Mouse (Mus musculus) embryonic facial prominence, embryonic 11.5 days (tissue): ENCODE results near the gene Gm10188. TPM values are rescaled to one million over a fixed set of nuclear protein-coding genes. Genes with fewer than 3 reads are reported as not detected.

Experiments
- ATAC-seq: fragments of 200-750 bp; cut with Nextera tagmentation; replicated peaks from 2 replicates; pipeline ENCODE4 v1.8.0; 2017; ENCODE audit warnings: low read depth; ENCODE audit not compliant: insufficient number of reproducible peaks, low FRiP score, low TSS enrichment
- DNase-seq: peaks from one replicate; pipeline ENCODE4 v3.0.0-alpha.2; 2015; ENCODE audit warnings: low spot score
- H3K27ac ChIP-seq: fragments of 300-500 bp; sonication (generic); replicated peaks from 2 replicates; pipeline ENCODE4 v1.5.1; 2014; ENCODE audit warnings: mild to moderate bottlenecking, low read depth, low read length, control low read depth
- H3K27me3 ChIP-seq: fragments of 300-500 bp; sonication (generic); 2 replicates; pipeline ENCODE4 v1.6.1; 2014; ENCODE audit warnings: mild to moderate bottlenecking, low read length, moderate library complexity, mixed read lengths; ENCODE audit not compliant: control insufficient read depth, insufficient read depth
- H3K36me3 ChIP-seq: fragments of 300-500 bp; sonication (generic); replicated peaks from 2 replicates; pipeline ENCODE4 v1.6.1; 2014; ENCODE audit warnings: low read depth, mild to moderate bottlenecking, low read length, moderate library complexity, mixed read lengths; ENCODE audit not compliant: control insufficient read depth, insufficient read depth
- H3K4me1 ChIP-seq: fragments of 300-500 bp; sonication (generic); 2 replicates; pipeline ENCODE4 v1.6.1; 2014; ENCODE audit warnings: low read length, mixed read lengths; ENCODE audit not compliant: control insufficient read depth, insufficient read depth
- H3K4me2 ChIP-seq: fragments of 300-500 bp; sonication (generic); 2 replicates; pipeline ENCODE4 v1.6.1; 2014; ENCODE audit warnings: low read depth, mild to moderate bottlenecking, control low read depth, low read length, moderate library complexity
- H3K4me3 ChIP-seq: fragments of 300-500 bp; sonication (generic); 2 replicates; pipeline ENCODE4 v1.5.1; 2014; ENCODE audit warnings: low read depth, low read length, control low read depth
- H3K9ac ChIP-seq: fragments of 300-500 bp; sonication (generic); replicated peaks from 2 replicates; pipeline ENCODE4 v1.6.1; 2014; ENCODE audit warnings: mild to moderate bottlenecking, control low read depth, low read length
- H3K9me3 ChIP-seq: fragments of 300-500 bp; sonication (generic); replicated peaks from 2 replicates; pipeline ENCODE4 v1.6.1; 2016; ENCODE audit warnings: mild to moderate bottlenecking, low read length, inconsistent platforms, mixed read lengths; ENCODE audit not compliant: control insufficient read depth
- WGBS: fragments of 180-500 bp; shearing (Covaris S2); extraction: QIAGEN DNeasy Blood & Tissue Kit; methylation state at CpG from one replicate; pipeline ENCODE4 v1.1.7; 2014; 5-methylcytosine and 5-hydroxymethylcytosine counted together
- polyA plus RNA-seq: library from polyadenylated mRNA; unstranded; fragments of >200 nt; fragmentation: Nextera tagmentation; extraction: Ambion mirVana; gene quantifications from 2 replicates; pipeline ENCODE4 v1.2.1, GENCODE M21; 2014

Gm10188 gene
- polyA plus RNA-seq, 1 experiment from 2014 or later, result not detected

DNA sequence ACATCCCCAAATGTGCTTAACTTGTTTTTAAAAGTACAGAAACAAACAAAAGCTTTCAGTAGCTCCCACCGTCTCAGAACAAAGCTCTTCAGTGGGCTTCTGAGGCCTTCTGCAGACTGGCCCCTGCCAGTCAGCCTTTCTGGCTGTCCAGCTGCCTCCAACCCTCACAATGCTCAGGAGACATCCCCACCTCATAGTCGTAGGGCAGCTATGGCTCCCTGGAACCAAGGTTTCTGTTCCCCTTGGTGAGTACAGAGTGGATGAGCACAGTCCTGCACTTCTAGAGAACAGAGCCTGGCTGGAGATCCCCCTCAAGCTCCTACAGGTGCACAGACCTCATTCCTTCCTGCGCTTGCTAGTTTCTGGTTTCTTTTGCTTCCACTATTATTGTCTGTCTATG is 13.3 kb downstream of the Gm10188 start:
- ATAC-seq, result no peak
- Histone ChIP-seq H3K27me3 (peaks cover under 1% of the 10 kb centered on the region; the same call in 1 of the 2 replicates), H3K36me3 (no peaks in the 10 kb centered on the region), H3K4me1 (no peaks in the 10 kb centered on the region; the same call in 1 of the 2 replicates), H3K27ac (no peak overlapping the region), H3K9ac (no peak overlapping the region), H3K4me2 (no peak overlapping the region), H3K4me3 (no peak overlapping the region), H3K9me3 (no peaks in the 10 kb centered on the region)
- DNase-seq, result no peak
- WGBS, result 49% methylated on average over 3 of the region's 3 CpGs

DNA sequence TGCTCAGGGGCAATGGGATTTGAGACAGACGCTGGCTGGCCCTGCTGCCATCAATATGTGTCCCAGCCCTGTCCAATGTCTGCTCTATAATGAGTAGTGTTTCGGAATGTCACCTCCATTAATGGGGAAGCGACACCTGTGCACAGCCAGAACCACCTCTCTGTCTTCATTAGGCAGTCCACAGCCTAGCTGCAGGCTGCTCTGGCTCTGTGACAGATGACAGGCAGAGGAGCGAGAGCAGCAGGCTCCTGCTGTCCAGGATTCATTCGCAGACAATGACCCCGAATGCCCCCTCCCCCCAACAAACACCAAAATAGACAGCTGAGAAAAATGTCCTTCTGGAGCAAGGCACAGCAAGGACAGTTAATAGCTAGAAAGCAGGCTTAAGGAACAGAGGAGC is 16.5 kb downstream of the Gm10188 start:
- Histone ChIP-seq H3K9me3 (no peaks in the 10 kb centered on the region), H3K4me2 (no peak overlapping the region), H3K9ac (no peak overlapping the region), H3K36me3 (no peaks in the 10 kb centered on the region), H3K27ac (no peak overlapping the region), H3K4me3 (no peak overlapping the region), H3K27me3 (peaks cover 3% of the 10 kb centered on the region; the same call in 1 of the 2 replicates), H3K4me1 (no peaks in the 10 kb centered on the region; the same call in 1 of the 2 replicates)
- 41% methylated on average over 6 of the region's 6 CpGs for WGBS
- ATAC-seq (peak; percentile 45; the same call in 1 of the 2 replicates), DNase-seq (no peak)

DNA sequence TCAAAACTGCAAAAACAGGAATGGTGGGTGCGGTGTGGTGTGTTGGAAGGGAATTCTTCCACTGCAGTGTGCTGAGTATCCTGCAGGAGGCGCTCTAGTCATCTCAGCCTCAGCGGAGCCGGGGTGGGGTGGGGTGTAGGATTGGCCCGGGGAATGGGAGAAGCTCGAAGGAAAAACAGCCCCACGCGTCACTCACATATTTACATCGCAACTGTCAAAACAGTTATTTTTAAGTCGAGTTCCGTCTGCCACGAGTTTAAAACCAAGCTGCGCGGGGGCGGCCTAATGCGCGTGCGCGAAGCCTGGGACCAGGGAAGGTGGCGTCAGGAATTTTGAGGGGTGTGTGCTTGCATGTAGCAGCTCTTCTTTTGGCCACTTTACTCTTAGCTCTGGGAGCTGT is 17.3 kb downstream of the Gm10188 start:
- peaks cover 3% of the 10 kb centered on the region; the same call in 1 of the 2 replicates for H3K27me3 ChIP-seq
- H3K9me3 ChIP-seq, result no peaks in the 10 kb centered on the region
- no peaks in the 10 kb centered on the region; the same call in 1 of the 2 replicates for H3K4me1 ChIP-seq
- ATAC-seq (no peak), DNase-seq (peak; percentile 64)
- peak overlapping the region; percentile 14; the same call in 1 of the 2 replicates for H3K4me3 ChIP-seq
- H3K9ac ChIP-seq, result no peak overlapping the region
- 5% methylated on average over 20 of the region's 20 CpGs for WGBS
- peak overlapping the region; percentile 22; the same call in 1 of the 2 replicates for H3K4me2 ChIP-seq
- H3K36me3 ChIP-seq, result no peaks in the 10 kb centered on the region
- H3K27ac ChIP-seq, result no peak overlapping the region

DNA sequence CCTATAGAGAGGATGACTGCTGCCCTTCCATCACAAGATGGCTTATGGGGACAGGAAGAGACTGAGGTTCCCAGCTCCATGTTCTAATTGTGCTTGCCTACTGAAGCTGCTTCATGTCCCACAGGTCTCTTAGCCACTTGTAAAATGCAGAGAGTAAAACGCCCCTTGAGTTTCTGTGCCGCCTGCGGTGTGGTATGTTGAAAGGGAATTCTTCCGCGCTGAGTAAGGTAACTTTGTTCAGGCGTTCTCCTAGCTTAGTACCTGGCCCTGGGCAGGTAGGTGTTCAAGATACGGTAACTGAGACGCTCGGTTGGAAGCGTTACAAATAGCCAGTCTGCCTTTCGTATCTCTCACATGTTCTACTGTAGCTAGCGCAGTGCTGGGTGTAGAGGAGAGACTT is 17.9 kb downstream of the Gm10188 start:
- Histone ChIP-seq H3K4me3 (no peak overlapping the region), H3K4me1 (no peaks in the 10 kb centered on the region; the same call in 1 of the 2 replicates)

DNA sequence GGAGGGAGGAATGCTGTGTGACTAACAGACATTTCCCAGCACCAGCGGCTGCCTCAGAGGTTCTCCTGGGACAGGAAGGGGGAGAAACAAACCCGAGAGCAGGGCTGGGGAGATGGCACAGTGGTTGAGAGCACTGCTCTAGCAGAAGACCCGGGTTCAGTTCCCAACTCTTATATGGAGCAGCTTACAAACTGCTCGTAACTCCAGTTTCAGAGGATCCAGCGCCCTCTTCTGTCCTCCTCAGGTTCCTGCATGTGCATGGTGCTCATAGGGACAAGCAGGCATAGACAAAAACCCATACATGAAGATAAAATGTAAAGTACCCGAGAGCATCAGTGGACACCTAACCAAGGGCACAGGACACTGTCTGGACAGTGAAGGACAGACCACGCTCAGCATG is 18.6 kb downstream of the Gm10188 start:
- Histone ChIP-seq H3K4me1 (no peaks in the 10 kb centered on the region; the same call in 1 of the 2 replicates), H3K9ac (no peak overlapping the region), H3K4me3 (no peak overlapping the region), H3K27me3 (peaks cover 3% of the 10 kb centered on the region; the same call in 1 of the 2 replicates), H3K36me3 (no peaks in the 10 kb centered on the region), H3K4me2 (no peak overlapping the region), H3K9me3 (no peaks in the 10 kb centered on the region), H3K27ac (no peak overlapping the region)
- no peak for ATAC-seq
- WGBS, result 17% methylated on average over 7 of the region's 7 CpGs
- peak; percentile 66 for DNase-seq

More for the DNA sequence above, 17.9 kb downstream of the Gm10188 start:
- Histone ChIP-seq H3K36me3 (no peaks in the 10 kb centered on the region), H3K9ac (no peak overlapping the region), H3K4me2 (no peak overlapping the region; the same call in 1 of the 2 replicates), H3K9me3 (no peaks in the 10 kb centered on the region), H3K27me3 (peaks cover 3% of the 10 kb centered on the region; the same call in 1 of the 2 replicates), H3K27ac (no peak overlapping the region)
- DNase-seq (no peak), ATAC-seq (no peak)
- 39% methylated on average over 12 of the region's 12 CpGs for WGBS

DNA sequence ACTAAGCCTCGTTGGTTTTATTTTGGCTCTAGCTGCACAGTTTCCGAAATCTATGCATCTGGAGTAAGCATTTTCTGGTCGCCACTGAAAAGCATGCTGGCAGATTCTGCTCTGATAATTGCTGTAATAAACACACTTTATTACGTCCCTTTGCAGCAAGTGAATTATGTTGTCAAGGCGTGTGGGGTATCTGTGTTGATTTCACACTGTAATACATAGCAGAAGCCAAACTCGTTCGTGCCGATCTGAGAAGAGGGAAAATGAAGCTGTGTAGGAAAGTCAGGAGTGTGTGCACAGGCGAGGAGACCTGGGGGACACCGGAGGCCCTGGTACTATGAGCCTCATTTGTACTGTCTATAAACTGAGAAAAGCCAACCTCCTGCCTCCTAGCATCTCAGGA is 20.2 kb downstream of the Gm10188 start:
- Histone ChIP-seq H3K9me3 (no peaks in the 10 kb centered on the region), H3K36me3 (no peaks in the 10 kb centered on the region), H3K9ac (no peak overlapping the region), H3K4me2 (no peak overlapping the region), H3K4me3 (no peak overlapping the region), H3K27me3 (peaks cover 3% of the 10 kb centered on the region; the same call in 1 of the 2 replicates), H3K27ac (no peak overlapping the region), H3K4me1 (no peaks in the 10 kb centered on the region; the same call in 1 of the 2 replicates)
- WGBS, result 65% methylated on average over 10 of the region's 10 CpGs
- no peak for DNase-seq
- ATAC-seq, result no peak

DNA sequence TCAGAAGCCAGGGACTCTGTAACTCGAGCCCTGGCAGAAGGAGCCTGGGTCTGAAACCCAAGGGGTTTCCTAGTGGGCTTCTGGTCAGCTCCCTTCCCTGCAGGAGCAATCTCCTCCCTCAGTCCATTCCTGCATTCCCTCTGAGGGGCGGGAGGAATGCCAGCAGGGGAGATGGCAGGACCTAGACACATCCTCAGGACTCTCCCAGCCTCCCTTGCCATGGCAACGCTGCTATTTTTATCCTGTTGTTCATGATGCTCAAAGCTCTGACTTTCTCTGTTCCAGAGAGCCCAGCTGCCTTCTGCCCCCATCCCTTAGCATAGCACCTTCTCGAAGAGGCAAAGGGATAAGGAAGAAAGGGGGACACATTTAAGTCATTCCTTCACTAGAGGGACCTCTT is 21.4 kb downstream of the Gm10188 start:
- no peak overlapping the region for H3K27ac ChIP-seq
- H3K4me1 ChIP-seq, result no peaks in the 10 kb centered on the region; the same call in 1 of the 2 replicates
- peaks cover 3% of the 10 kb centered on the region; the same call in 1 of the 2 replicates for H3K27me3 ChIP-seq
- H3K4me2 ChIP-seq, result no peak overlapping the region
- no peak overlapping the region for H3K9ac ChIP-seq
- DNase-seq, result no peak
- no peaks in the 10 kb centered on the region for H3K36me3 ChIP-seq
- H3K4me3 ChIP-seq, result no peak overlapping the region
- no peak for ATAC-seq
- no peaks in the 10 kb centered on the region for H3K9me3 ChIP-seq
- 15% methylated on average over 4 of the region's 4 CpGs for WGBS

DNA sequence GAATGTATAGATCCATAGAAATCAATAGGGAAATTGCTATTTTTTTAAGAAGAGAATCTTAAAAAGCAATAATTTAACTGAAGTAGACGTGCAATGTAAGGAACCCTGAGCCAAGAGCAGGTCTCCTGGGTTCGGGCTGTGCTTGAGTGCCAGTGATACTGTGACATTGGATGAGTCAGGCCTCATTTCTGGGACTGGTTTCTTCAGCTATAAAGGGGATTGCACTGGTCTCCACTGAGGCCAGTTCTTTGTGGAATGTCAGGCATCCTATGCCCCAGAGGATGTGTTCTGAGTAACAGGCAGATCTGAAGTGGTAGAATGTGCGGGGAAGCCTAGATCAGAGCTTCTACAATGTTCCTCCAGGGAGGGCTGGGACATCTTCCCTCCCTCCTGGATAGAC is 22.7 kb downstream of the Gm10188 start:
- Histone ChIP-seq H3K36me3 (no peaks in the 10 kb centered on the region), H3K27me3 (peaks cover 3% of the 10 kb centered on the region; the same call in 1 of the 2 replicates), H3K4me3 (no peak overlapping the region), H3K4me2 (no peak overlapping the region), H3K4me1 (no peaks in the 10 kb centered on the region), H3K27ac (no peak overlapping the region), H3K9me3 (no peaks in the 10 kb centered on the region), H3K9ac (no peak overlapping the region)
- no peak for DNase-seq
- WGBS, result 70% methylated on average over 3 of the region's 3 CpGs
- ATAC-seq, result no peak
